8 mouse cellular contexts compared by ENCODE assay signal in genomic region chr5:130221760-130222145, GRCm38 (mm10). TPM values are rescaled to one million over a fixed set of nuclear protein-coding genes. Genes with fewer than 3 reads are reported as not detected.
DNase-seq lines count a peak whose midpoint lies in the region; ATAC-seq and TF ChIP-seq lines count a peak whose summit lies in the region.

No protein-coding gene starts in this region.

- no peak for TF ChIP-seq CTCF in G1E (IDR thresholded peaks at IDR 0.05; ENCODE audit: low read depth, low read length)

- H3K36me3 ChIP-seq in heart, embryonic 14.5 days (ENCODE audit: control insufficient read depth, insufficient read depth, low read length): peaks cover 6% of the 10 kb centered on the region; the same call in 1 of the 2 replicates
- H3K36me3 ChIP-seq in G1E (replicated peaks): peaks cover 40% of the 10 kb centered on the region
- no peaks in the 10 kb centered on the region for H3K36me3 ChIP-seq in forebrain, embryonic 14.5 days (ENCODE audit: control insufficient read depth, insufficient read depth, low read length)
- H3K36me3 ChIP-seq in liver, embryonic 15.5 days (replicated peaks): peaks cover 18% of the 10 kb centered on the region

- peak overlapping the region; percentile 78 for H3K4me2 ChIP-seq in heart, embryonic 14.5 days (ENCODE audit: low read length)
- H3K4me2 ChIP-seq in forebrain, embryonic 14.5 days (ENCODE audit: low read length): peak overlapping the region; percentile 81
- peak overlapping the region; percentile 82 for H3K4me2 ChIP-seq in liver, embryonic 15.5 days

- peak overlapping the region; percentile 92 to 98 for H3K4me3 ChIP-seq in heart, embryonic 14.5 days (ENCODE audit: control insufficient read depth in 1 of 2, insufficient read depth in 1 of 2, low read depth in 1 of 2, low read length in 2 of 2)
- H3K4me3 ChIP-seq in G1E (ENCODE audit: low read depth, low read length): peak overlapping the region; percentile 99
- peak overlapping the region; percentile 96 for H3K4me3 ChIP-seq in forebrain, embryonic 14.5 days (ENCODE audit: low read depth, low read length)
- peak overlapping the region; percentile 82 for H3K4me3 ChIP-seq in liver, embryonic 15.5 days (replicated peaks)

- H3K27me3 ChIP-seq in heart, embryonic 14.5 days (ENCODE audit: control insufficient read depth, insufficient read depth, low read length): no peaks in the 10 kb centered on the region
- no peaks in the 10 kb centered on the region for H3K27me3 ChIP-seq in G1E (ENCODE audit: insufficient read depth, low read length)
- no peaks in the 10 kb centered on the region for H3K27me3 ChIP-seq in forebrain, embryonic 14.5 days (replicated peaks; ENCODE audit: control insufficient read depth, insufficient read depth, low read length)
- no peaks in the 10 kb centered on the region for H3K27me3 ChIP-seq in liver, embryonic 15.5 days

- ATAC-seq in heart, embryonic 14.5 days (ENCODE audit: insufficient number of reproducible peaks, insufficient read depth, low FRiP score, low read depth): peak; percentile 12; the same call in 1 of the 2 replicates
- peak; percentile 38; the same call in 1 of the 2 replicates for ATAC-seq in G1E (ENCODE audit: extremely low read depth, insufficient number of reproducible peaks, low FRiP score, poor library complexity, severe bottlenecking)
- peak; percentile 66 for ATAC-seq in forebrain, embryonic 14.5 days
- peak; percentile 38 for ATAC-seq in liver, embryonic 15.5 days (ENCODE audit: insufficient read depth)

- 1% methylated on average over 10 of the region's 10 CpGs for WGBS in heart, embryonic 14.5 days
- 1% methylated on average over 10 of the region's 10 CpGs for WGBS in forebrain, embryonic 14.5 days
- WGBS in liver, embryonic 15.5 days (ENCODE audit: insufficient replicate concordance): under 1% methylated on average over 10 of the region's 10 CpGs

- no peaks in the 10 kb centered on the region for H3K9me3 ChIP-seq in heart, embryonic 14.5 days (ENCODE audit: control insufficient read depth, low read length)
- H3K9me3 ChIP-seq in G1E (replicated peaks): 0 out of 2 replicates have a peak, but pooled peaks cover 3% of the 10 kb centered on the region
- no peaks in the 10 kb centered on the region; the same call in 1 of the 2 replicates for H3K9me3 ChIP-seq in forebrain, embryonic 14.5 days (replicated peaks; ENCODE audit: control insufficient read depth, low read length)
- H3K9me3 ChIP-seq in liver, embryonic 15.5 days (replicated peaks): no peaks in the 10 kb centered on the region

- H3K27ac ChIP-seq in heart, embryonic 14.5 days (replicated peaks in 1 of 2; ENCODE audit: control insufficient read depth in 1 of 2, insufficient read depth in 1 of 2, low read depth in 2 of 2, low read length in 2 of 2): peak overlapping the region; percentile 72 to 74
- H3K27ac ChIP-seq in forebrain, embryonic 14.5 days (ENCODE audit: low read depth, low read length): peak overlapping the region; percentile 79
- peak overlapping the region; percentile 84 for H3K27ac ChIP-seq in liver, embryonic 15.5 days (replicated peaks)

- no peak for DNase-seq in heart, adult 18-20 months
- peak; percentile 23 for DNase-seq in G1E (ENCODE audit: low spot score)
- DNase-seq in forebrain, embryonic 14.5 days (ENCODE audit: low spot score): no peak
- no peak for DNase-seq in T-cell, adult 2 months (ENCODE audit: low spot score)
- no peak for DNase-seq in layer of hippocampus, postnatal 14 days (ENCODE audit: low spot score in 2 of 2)
- no peak for DNase-seq in layer of hippocampus, adult 9-11 months

- peak overlapping the region; percentile 98 for H3K9ac ChIP-seq in heart, embryonic 14.5 days (ENCODE audit: low read length)
- peak overlapping the region; percentile 98 for H3K9ac ChIP-seq in forebrain, embryonic 14.5 days (ENCODE audit: low read length)
- H3K9ac ChIP-seq in liver, embryonic 15.5 days: peak overlapping the region; percentile 94

- H3K4me1 ChIP-seq in heart, embryonic 14.5 days (ENCODE audit: control insufficient read depth in 2 of 2, insufficient read depth in 2 of 2, low read length in 2 of 2): peaks cover 5 to 26% of the 10 kb centered on the region in 2 experiments
- H3K4me1 ChIP-seq in G1E (ENCODE audit: insufficient read depth, low read depth, low read length): peaks cover 40% of the 10 kb centered on the region
- H3K4me1 ChIP-seq in forebrain, embryonic 14.5 days (ENCODE audit: control insufficient read depth, insufficient read depth, low read length): peaks cover 11% of the 10 kb centered on the region
- H3K4me1 ChIP-seq in liver, embryonic 15.5 days (replicated peaks): peaks cover 35% of the 10 kb centered on the region

RNA-seq across cellular contexts. Expression of gene Tmem248, which starts 4.9 kb away (rescaled TPM):
- polyA plus RNA-seq in heart, embryonic 14.5 days (2014; fragmentation: Nextera tagmentation; extraction: Ambion mirVana): 30.7 and 31.0 TPM in 2 replicates
- 10 to 100 TPM; 37.1 to 39.8 TPM for total RNA-seq in heart, adult 18-20 months (2021)
- 62.4 and 63.5 TPM in 2 replicates for total RNA-seq in G1E (2014; fragmentation: Nextera tagmentation)
- 39.4 and 40.6 TPM in 2 replicates for total RNA-seq in G1E (2017)
- polyA plus RNA-seq in G1E (2012): 27.3 and 34.6 TPM in 2 replicates
- polyA plus RNA-seq in forebrain, embryonic 14.5 days (2014; fragmentation: Nextera tagmentation; extraction: Ambion mirVana): 22.5 and 22.7 TPM in 2 replicates
- 22.7 and 26.2 TPM in 2 replicates for polyA plus RNA-seq in liver, embryonic 15.5 days (2015; fragmentation: Nextera tagmentation; extraction: Ambion mirVana)
- total RNA-seq in layer of hippocampus, postnatal 14 days (2021): 10 to 100 TPM; 32.5 to 32.6 TPM

RNA-seq across cellular contexts. Expression of gene Sbds, which starts 33.6 kb away (rescaled TPM):
- 48.2 and 52.4 TPM in 2 replicates for polyA plus RNA-seq in heart, embryonic 14.5 days (2014; fragmentation: Nextera tagmentation; extraction: Ambion mirVana)
- total RNA-seq in heart, adult 18-20 months (2021): 10 to 100 TPM; 52.0 to 55.9 TPM
- 112 and 123 TPM in 2 replicates for total RNA-seq in G1E (2014; fragmentation: Nextera tagmentation)
- 76.1 and 91.8 TPM in 2 replicates for total RNA-seq in G1E (2017)
- polyA plus RNA-seq in G1E (2012): 18.9 and 28.1 TPM in 2 replicates
- 49.6 and 50.8 TPM in 2 replicates for polyA plus RNA-seq in forebrain, embryonic 14.5 days (2014; fragmentation: Nextera tagmentation; extraction: Ambion mirVana)
- polyA plus RNA-seq in liver, embryonic 15.5 days (2015; fragmentation: Nextera tagmentation; extraction: Ambion mirVana): 42.5 and 46.6 TPM in 2 replicates
- total RNA-seq in layer of hippocampus, postnatal 14 days (2021): 10 to 100 TPM; 61.8 to 62.4 TPM

RNA-seq across cellular contexts. Expression of gene Tyw1, which starts 33.7 kb away (rescaled TPM):
- polyA plus RNA-seq in heart, embryonic 14.5 days (2014; fragmentation: Nextera tagmentation; extraction: Ambion mirVana): 16.5 and 17.3 TPM in 2 replicates
- total RNA-seq in heart, adult 18-20 months (2021): 1 to 10 TPM; 6.4 to 9.1 TPM
- 27.2 and 29.0 TPM in 2 replicates for total RNA-seq in G1E (2014; fragmentation: Nextera tagmentation)
- 26.3 and 26.7 TPM in 2 replicates for total RNA-seq in G1E (2017)
- 6.5 and 6.7 TPM in 2 replicates for polyA plus RNA-seq in G1E (2012)
- polyA plus RNA-seq in forebrain, embryonic 14.5 days (2014; fragmentation: Nextera tagmentation; extraction: Ambion mirVana): 25.2 and 29.4 TPM in 2 replicates
- 10.9 and 11.2 TPM in 2 replicates for polyA plus RNA-seq in liver, embryonic 15.5 days (2015; fragmentation: Nextera tagmentation; extraction: Ambion mirVana)
- total RNA-seq in layer of hippocampus, postnatal 14 days (2021): 10 to 100 TPM; 17.3 to 18.0 TPM

RNA-seq across cellular contexts. Expression of gene Rabgef1, which starts 50.2 kb away (rescaled TPM):
- polyA plus RNA-seq in heart, embryonic 14.5 days (2014; fragmentation: Nextera tagmentation; extraction: Ambion mirVana): 16.5 and 17.9 TPM in 2 replicates
- 10 to 100 TPM; 23.4 to 24.9 TPM for total RNA-seq in heart, adult 18-20 months (2021)
- total RNA-seq in G1E (2014; fragmentation: Nextera tagmentation) (44.0 and 48.2 TPM in 2 replicates), G1E (2017) (52.9 and 80.4 TPM in 2 replicates)
- 18.5 and 23.4 TPM in 2 replicates for polyA plus RNA-seq in G1E (2012)
- 30.0 and 38.7 TPM in 2 replicates for polyA plus RNA-seq in forebrain, embryonic 14.5 days (2014; fragmentation: Nextera tagmentation; extraction: Ambion mirVana)
- 22.7 and 25.2 TPM in 2 replicates for polyA plus RNA-seq in liver, embryonic 15.5 days (2015; fragmentation: Nextera tagmentation; extraction: Ambion mirVana)
- 10 to 100 TPM; 34.3 to 38.7 TPM for total RNA-seq in layer of hippocampus, postnatal 14 days (2021)

Comparison
In these comparisons a context has a peak if more than half of its experiments do, and no peak if none do; other contexts are left out.
1. ATAC-seq: peak in every context shown above with its lines; median percentile 66 in forebrain, embryonic 14.5 days; 38 in G1E; 38 in liver, embryonic 15.5 days; 12 in heart, embryonic 14.5 days.